Mouse (Mus musculus): Measurements from ENCODE around the gene Naa30.
"Not testable (repeated sequence)": the region's sequence is repeated elsewhere in the genome, so short reads cannot be mapped to it uniquely, and the experiment has no call there.

Gene Naa30

GRCm38 (mm10) chr14:49171867-49172581 lies at the start of gene Naa30:
Gene Naa30 (plus strand): TSS chr14:49172226.
- DNase-seq (ENCODE audit: low read depth), result peak; percentile 93

GRCm38 (mm10) chr14:49127162-49127779 lies 44.8 kb upstream of the Naa30 start:
- no peak for DNase-seq (ENCODE audit: low read depth)

- DNase-seq (ENCODE audit: low read depth), result no peak
These were observed 43.3 kb upstream of the Naa30 start for GRCm38 (mm10) chr14:49128544-49129263.

GRCm38 (mm10) chr14:49132391-49132790 lies 39.6 kb upstream of the Naa30 start:
- no peak for DNase-seq (ENCODE audit: low read depth)

- DNase-seq (ENCODE audit: low read depth), result no peak
These were observed 33.9 kb upstream of the Naa30 start for GRCm38 (mm10) chr14:49138171-49138570.

- no peak for DNase-seq (ENCODE audit: low read depth)
These were observed 31.3 kb upstream of the Naa30 start for GRCm38 (mm10) chr14:49140756-49141155.

- DNase-seq (ENCODE audit: low read depth), result peak; percentile 74
These were observed 18.2 kb upstream of the Naa30 start for GRCm38 (mm10) chr14:49153801-49154200.

- DNase-seq (ENCODE audit: low read depth), result no peak
These were observed 16.5 kb upstream of the Naa30 start for GRCm38 (mm10) chr14:49155572-49155971.

GRCm38 (mm10) chr14:49158143-49158925 lies 13.7 kb upstream of the Naa30 start:
- no peak for DNase-seq (ENCODE audit: low read depth)

- no peak for DNase-seq (ENCODE audit: low read depth)
These were observed 740 bp upstream of the Naa30 start for GRCm38 (mm10) chr14:49171286-49171685.

- peak; percentile 62 for DNase-seq (ENCODE audit: low read depth)
These were observed 559 bp downstream of the Naa30 start for GRCm38 (mm10) chr14:49172582-49172988.

GRCm38 (mm10) chr14:49173290-49174135 lies 1.5 kb downstream of the Naa30 start:
- peak; percentile 2 for DNase-seq (ENCODE audit: low read depth)

GRCm38 (mm10) chr14:49179736-49180135 lies 7.7 kb downstream of the Naa30 start:
- DNase-seq (ENCODE audit: low read depth), result no peak

GRCm38 (mm10) chr14:49186270-49186669 lies 14.2 kb downstream of the Naa30 start:
- DNase-seq (ENCODE audit: low read depth), result no peak

GRCm38 (mm10) chr14:49197031-49197527 lies 25.1 kb downstream of the Naa30 start:
- no peak for DNase-seq (ENCODE audit: low read depth)

- DNase-seq (ENCODE audit: low read depth), result no peak
These were observed 29.2 kb downstream of the Naa30 start for GRCm38 (mm10) chr14:49201073-49201778.

GRCm38 (mm10) chr14:49210215-49210614 lies 38.2 kb downstream of the Naa30 start:
- not testable (repeated sequence) for DNase-seq (ENCODE audit: low read depth)

GRCm38 (mm10) chr14:49218677-49219076 lies 46.7 kb downstream of the Naa30 start:
- peak; percentile 6 for DNase-seq (ENCODE audit: low read depth)

- not testable (repeated sequence) for DNase-seq (ENCODE audit: low read depth)
These were observed 47.5 kb downstream of the Naa30 start for GRCm38 (mm10) chr14:49219466-49220022.

GRCm38 (mm10) chr14:49221771-49222170 lies 49.7 kb downstream of the Naa30 start:
- DNase-seq (ENCODE audit: low read depth), result no peak

All from NIH3T3 (cell line).